Mouse (Mus musculus) stomach, embryonic 14.5 days (tissue): Measurements from ENCODE around the gene Sds. TPM values are rescaled to one million over a fixed set of nuclear protein-coding genes. Genes with fewer than 3 reads are reported as not detected.

Source experiments
- ATAC-seq: fragments of 200-750 bp; cut with Nextera tagmentation; 2 replicates; pipeline ENCODE4 v1.8.0; 2017; ENCODE audit warnings: low read depth, moderate TSS enrichment; ENCODE audit not compliant: insufficient number of reproducible peaks, insufficient read depth, low FRiP score
- H3K27ac ChIP-seq: fragments of 300-500 bp; sonication (generic); 2 replicates; pipeline ENCODE4 v1.5.1; 2014; ENCODE audit warnings: mild to moderate bottlenecking, low read length, moderate library complexity, mixed read lengths
- H3K27me3 ChIP-seq: fragments of 300-500 bp; sonication (generic); 2 replicates; pipeline ENCODE4 v1.6.1; 2014; ENCODE audit warnings: low read length, control low read depth, mixed read lengths; ENCODE audit not compliant: control insufficient read depth, insufficient read depth
- H3K36me3 ChIP-seq: fragments of 300-500 bp; sonication (generic); 2 replicates; pipeline ENCODE4 v1.6.1; 2014; ENCODE audit warnings: mild to moderate bottlenecking, control low read depth, low read length, moderate library complexity, mixed read lengths; ENCODE audit not compliant: control insufficient read depth, insufficient read depth
- H3K4me1 ChIP-seq: fragments of 300-500 bp; sonication (generic); 2 replicates; pipeline ENCODE4 v1.6.1; 2014; ENCODE audit warnings: low read length, control low read depth, mixed read lengths; ENCODE audit not compliant: control insufficient read depth, insufficient read depth
- H3K4me2 ChIP-seq: fragments of 300-500 bp; sonication (generic); replicated peaks from 2 replicates; pipeline ENCODE4 v1.6.1; 2014; ENCODE audit warnings: low read depth, low read length, control low read depth
- H3K4me3 ChIP-seq: fragments of 300-500 bp; sonication (generic); 2 replicates; pipeline ENCODE4 v1.5.1; 2014; ENCODE audit warnings: low read depth, low read length, control low read depth
- H3K9ac ChIP-seq: fragments of 300-500 bp; sonication (generic); replicated peaks from 2 replicates; pipeline ENCODE4 v1.6.1; 2014; ENCODE audit warnings: low read depth, mild to moderate bottlenecking, control low read depth, low read length, moderate library complexity, mixed read lengths
- H3K9me3 ChIP-seq: fragments of 300-500 bp; sonication (generic); 2 replicates; pipeline ENCODE4 v1.6.1; 2016; ENCODE audit warnings: low read depth, low read length, control low read depth; ENCODE audit not compliant: control insufficient read depth
- WGBS: fragments of 180-500 bp; shearing (Covaris S2); extraction: QIAGEN DNeasy Blood & Tissue Kit; methylation state at CpG from one replicate; pipeline ENCODE4 v1.1.7; 2014; 5-methylcytosine and 5-hydroxymethylcytosine counted together
- polyA plus RNA-seq: library from polyadenylated mRNA; unstranded; fragments of >200 nt; fragmentation: Nextera tagmentation; extraction: Ambion mirVana; gene quantifications from 2 replicates; pipeline ENCODE4 v1.2.1, GENCODE M21; 2014

Sds gene
- polyA plus RNA-seq, 1 experiment from 2014 or later, result not detected

DNA sequence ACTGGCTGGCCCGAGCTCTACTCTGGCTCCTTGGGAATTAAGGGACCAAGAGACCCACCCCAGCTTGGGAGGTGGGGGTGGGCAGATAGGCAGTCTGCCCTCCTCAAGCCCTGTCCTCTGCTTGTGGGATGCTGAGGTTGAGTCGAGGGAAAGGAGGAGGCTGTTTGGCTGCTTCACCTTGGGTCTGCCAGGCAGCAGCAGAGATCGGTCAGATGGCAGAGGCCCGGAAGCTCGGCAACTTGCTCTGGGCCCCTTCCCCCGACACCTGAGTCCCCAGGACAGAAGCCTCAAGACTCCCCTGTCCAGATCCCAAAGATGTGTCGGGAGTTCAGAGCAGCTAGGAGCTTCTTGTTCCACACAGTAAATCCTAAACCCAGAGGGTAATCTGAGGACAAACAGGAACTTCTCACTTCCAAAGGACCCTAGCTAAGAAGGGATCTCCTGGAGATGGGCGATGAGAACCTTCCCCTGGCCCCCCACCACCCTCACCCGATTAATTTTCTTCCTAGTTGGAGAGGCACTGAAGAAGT, 43.8 kb upstream of the Sds start:
- H3K9ac ChIP-seq, result no peak overlapping the region
- peaks cover 88% of the 10 kb centered on the region for H3K27me3 ChIP-seq
- H3K4me1 ChIP-seq, result no peaks in the 10 kb centered on the region
- H3K4me2 ChIP-seq, result no peak overlapping the region
- no peak for ATAC-seq
- no peaks in the 10 kb centered on the region for H3K36me3 ChIP-seq
- H3K27ac ChIP-seq, result no peak overlapping the region
- H3K9me3 ChIP-seq, result no peaks in the 10 kb centered on the region
- WGBS, result under 1% methylated on average over 9 of the region's 9 CpGs
- H3K4me3 ChIP-seq, result no peak overlapping the region

GRCm38 (mm10) chr5:120433135-120433760, 43.1 kb upstream of the Sds start:
- H3K9ac ChIP-seq, result no peak overlapping the region
- no peak overlapping the region for H3K4me2 ChIP-seq
- 2% methylated on average over 13 of the region's 13 CpGs for WGBS
- peaks cover 86% of the 10 kb centered on the region for H3K27me3 ChIP-seq
- no peak overlapping the region for H3K27ac ChIP-seq
- H3K9me3 ChIP-seq, result no peaks in the 10 kb centered on the region
- no peaks in the 10 kb centered on the region for H3K36me3 ChIP-seq
- no peak overlapping the region for H3K4me3 ChIP-seq
- ATAC-seq, result no peak
- H3K4me1 ChIP-seq, result 0 out of 2 replicates have a peak, but pooled peaks cover 3% of the 10 kb centered on the region

GRCm38 (mm10) chr5:120434231-120434735, 42.0 kb upstream of the Sds start:
- Histone ChIP-seq H3K9me3 (no peaks in the 10 kb centered on the region), H3K4me1 (0 out of 2 replicates have a peak, but pooled peaks cover 3% of the 10 kb centered on the region), H3K36me3 (no peaks in the 10 kb centered on the region), H3K27me3 (peaks cover 88% of the 10 kb centered on the region), H3K27ac (no peak overlapping the region), H3K9ac (no peak overlapping the region), H3K4me2 (no peak overlapping the region), H3K4me3 (no peak overlapping the region)
- 2% methylated on average over 21 of the region's 21 CpGs for WGBS
- no peak for ATAC-seq

- Histone ChIP-seq H3K9me3 (no peaks in the 10 kb centered on the region), H3K4me3 (no peak overlapping the region), H3K9ac (no peak overlapping the region), H3K4me2 (peak overlapping the region; percentile 57; the same call in 1 of the 2 replicates), H3K4me1 (peaks cover 6% of the 10 kb centered on the region; the same call in 1 of the 2 replicates), H3K27ac (no peak overlapping the region), H3K27me3 (peaks cover 88% of the 10 kb centered on the region), H3K36me3 (no peaks in the 10 kb centered on the region)
- WGBS, result under 1% methylated on average over 44 of the region's 44 CpGs
- ATAC-seq, result no peak
Observed at GRCm38 (mm10) chr5:120435006-120435681, 41.2 kb upstream of the Sds start.

DNA sequence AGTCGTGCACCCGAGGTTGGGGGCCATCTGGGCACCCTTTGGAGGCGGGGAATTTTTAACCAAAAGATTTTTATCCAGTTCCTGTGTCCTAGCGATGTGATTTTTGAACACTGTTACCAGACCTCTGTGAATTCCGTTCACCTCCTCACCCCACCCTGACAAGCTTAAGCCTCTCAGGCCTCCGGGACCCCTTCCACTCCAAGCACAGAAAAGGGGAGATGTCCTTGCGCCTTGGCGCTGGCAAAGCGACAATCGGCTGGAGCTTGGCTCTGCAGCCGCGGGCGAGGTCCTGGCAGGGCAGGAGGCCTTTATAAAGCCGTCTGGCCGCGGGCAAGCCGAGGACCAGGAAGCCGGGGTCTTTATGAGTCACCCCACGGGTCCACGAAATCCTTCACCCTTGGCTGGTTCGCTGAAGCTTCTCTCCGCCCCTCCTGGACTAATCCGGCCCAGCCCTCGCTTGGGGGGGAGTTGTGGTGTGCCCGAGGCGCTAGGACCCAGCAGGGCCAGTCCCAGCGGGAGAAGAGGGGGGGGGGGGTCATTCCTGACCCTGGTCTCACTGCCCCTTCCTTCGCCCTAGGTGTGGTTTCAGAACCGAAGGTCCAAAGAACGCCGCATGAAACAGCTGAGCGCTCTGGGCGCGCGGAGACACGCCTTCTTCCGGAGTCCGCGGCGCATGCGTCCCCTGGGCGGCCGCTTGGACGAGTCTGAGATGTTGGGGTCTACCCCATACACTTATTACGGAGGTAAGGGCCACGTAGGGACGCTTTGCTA, 40.4 kb upstream of the Sds start:
- peaks cover 88% of the 10 kb centered on the region for H3K27me3 ChIP-seq
- no peak overlapping the region for H3K9ac ChIP-seq
- peaks cover 8% of the 10 kb centered on the region; the same call in 1 of the 2 replicates for H3K4me1 ChIP-seq
- no peaks in the 10 kb centered on the region for H3K36me3 ChIP-seq
- H3K27ac ChIP-seq, result no peak overlapping the region
- peak overlapping the region; percentile 57 for H3K4me2 ChIP-seq
- H3K9me3 ChIP-seq, result no peaks in the 10 kb centered on the region
- peak overlapping the region; percentile 33 for H3K4me3 ChIP-seq
- WGBS, result 1% methylated on average over 47 of the region's 47 CpGs
- ATAC-seq, result no peak

GRCm38 (mm10) chr5:120436885-120437495, 39.3 kb upstream of the Sds start:
- Histone ChIP-seq H3K9ac (no peak overlapping the region), H3K9me3 (no peaks in the 10 kb centered on the region), H3K27me3 (peaks cover 77% of the 10 kb centered on the region), H3K27ac (no peak overlapping the region), H3K4me2 (no peak overlapping the region), H3K4me1 (peaks cover 8% of the 10 kb centered on the region; the same call in 1 of the 2 replicates), H3K4me3 (no peak overlapping the region), H3K36me3 (no peaks in the 10 kb centered on the region)
- 0% methylated on average over 18 of the region's 18 CpGs for WGBS
- no peak for ATAC-seq

DNA sequence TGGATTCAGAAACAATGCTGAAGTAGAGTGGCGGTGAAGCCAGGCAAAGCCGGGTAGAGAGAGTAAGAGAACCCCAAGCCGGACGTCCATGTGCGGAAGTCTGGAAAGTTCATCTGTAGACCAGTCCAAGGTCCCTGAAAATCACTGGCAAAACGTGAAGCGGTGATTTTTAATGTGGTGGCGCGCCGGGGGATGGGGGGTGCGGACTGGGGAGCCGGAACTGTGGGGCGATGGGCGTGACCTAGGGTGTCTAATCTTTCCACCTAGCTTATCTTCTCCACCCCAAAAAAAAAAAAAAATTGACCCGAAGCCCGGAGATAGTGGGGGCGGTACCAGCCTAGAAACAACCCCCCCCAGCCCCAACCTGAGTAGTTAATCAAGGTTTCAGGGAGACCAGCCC, 38.8 kb upstream of the Sds start:
- 2% methylated on average over 17 of the region's 17 CpGs for WGBS
- no peak for ATAC-seq
- H3K4me2 ChIP-seq, result 0 out of 2 replicates have a peak overlapping the region, but pooled peaks have one; percentile 23
- no peak overlapping the region for H3K27ac ChIP-seq
- no peaks in the 10 kb centered on the region for H3K36me3 ChIP-seq
- peaks cover 8% of the 10 kb centered on the region; the same call in 1 of the 2 replicates for H3K4me1 ChIP-seq
- H3K9ac ChIP-seq, result no peak overlapping the region
- peaks cover 72% of the 10 kb centered on the region for H3K27me3 ChIP-seq
- no peaks in the 10 kb centered on the region for H3K9me3 ChIP-seq
- peak overlapping the region; percentile 13; the same call in 1 of the 2 replicates for H3K4me3 ChIP-seq
